Mouse (Mus musculus) lung, adult 2 months (tissue): ENCODE data around the gene Mid1. TPM values are rescaled to one million over a fixed set of nuclear protein-coding genes. Genes with fewer than 3 reads are reported as not detected.
"Not testable (repeated sequence)": the region's sequence is repeated elsewhere in the genome, so short reads cannot be mapped to it uniquely, and the experiment has no call there.

ENCODE experiments used
- DNase-seq: peaks from one replicate; pipeline ENCODE4 v3.0.0; 2022
- H3K4me1 ChIP-seq: fragments of 200-500 bp; 2 replicates; pipeline ENCODE4 v1.6.1; 2011; ENCODE audit warnings: low read length; ENCODE audit not compliant: control insufficient read depth, insufficient read depth
- H3K4me3 ChIP-seq: fragments of 200-500 bp; replicated peaks from 2 replicates; pipeline ENCODE3; 2011; ENCODE audit warnings: low read depth, mild to moderate bottlenecking, control low read depth, low read length; ENCODE audit errors: extremely low read depth
- WGBS: fragments of 180-500 bp; shearing (Covaris S2); methylation state at CpG from one replicate; pipeline ENCODE4 v1.1.7; 2018; 5-methylcytosine and 5-hydroxymethylcytosine counted together
- polyA plus RNA-seq: library from polyadenylated mRNA; depleted of rRNA; stranded (reverse); fragments of >200 nt; gene quantifications from 2 replicates; pipeline ENCODE4 v1.2.3, GENCODE M21; 2012; rRNA removed

Gene Mid1
- polyA plus RNA-seq, 1 experiment, result 9.6 TPM

DNA sequence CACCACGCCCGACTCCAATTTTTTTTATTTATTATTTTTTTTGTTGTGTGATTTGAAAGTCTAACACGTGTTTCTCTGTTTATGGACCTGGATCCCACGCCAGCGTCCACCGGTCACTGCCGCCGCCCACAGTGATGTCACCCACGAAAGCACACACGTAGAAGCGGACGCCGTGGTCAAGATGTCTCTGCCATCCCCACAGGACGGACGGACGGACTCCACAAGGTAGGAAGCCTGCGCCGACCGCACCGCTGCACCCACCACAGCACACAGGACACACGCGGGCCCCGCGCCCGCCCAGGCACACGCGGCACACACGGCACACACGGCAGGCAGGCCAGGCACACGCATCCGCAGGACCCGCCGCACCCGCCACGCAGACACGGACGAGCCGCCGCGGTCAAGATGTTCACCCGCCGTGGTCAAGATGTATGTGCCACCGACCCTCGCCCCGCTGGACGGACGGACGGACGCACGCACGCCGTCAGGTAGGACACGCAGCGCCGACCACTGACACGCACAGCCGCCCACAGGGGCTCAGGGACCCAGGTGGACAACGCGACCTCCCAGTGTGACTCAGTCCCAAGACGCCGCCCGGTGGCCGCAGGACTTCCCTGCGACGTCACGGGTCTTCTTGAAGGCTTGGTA, 333.7 kb downstream of the Mid1 start:
- not testable (repeated sequence) for H3K4me3 ChIP-seq, DNase-seq, H3K4me1 ChIP-seq
- WGBS, result 84% methylated on average over 66 of the region's 66 CpGs

DNA sequence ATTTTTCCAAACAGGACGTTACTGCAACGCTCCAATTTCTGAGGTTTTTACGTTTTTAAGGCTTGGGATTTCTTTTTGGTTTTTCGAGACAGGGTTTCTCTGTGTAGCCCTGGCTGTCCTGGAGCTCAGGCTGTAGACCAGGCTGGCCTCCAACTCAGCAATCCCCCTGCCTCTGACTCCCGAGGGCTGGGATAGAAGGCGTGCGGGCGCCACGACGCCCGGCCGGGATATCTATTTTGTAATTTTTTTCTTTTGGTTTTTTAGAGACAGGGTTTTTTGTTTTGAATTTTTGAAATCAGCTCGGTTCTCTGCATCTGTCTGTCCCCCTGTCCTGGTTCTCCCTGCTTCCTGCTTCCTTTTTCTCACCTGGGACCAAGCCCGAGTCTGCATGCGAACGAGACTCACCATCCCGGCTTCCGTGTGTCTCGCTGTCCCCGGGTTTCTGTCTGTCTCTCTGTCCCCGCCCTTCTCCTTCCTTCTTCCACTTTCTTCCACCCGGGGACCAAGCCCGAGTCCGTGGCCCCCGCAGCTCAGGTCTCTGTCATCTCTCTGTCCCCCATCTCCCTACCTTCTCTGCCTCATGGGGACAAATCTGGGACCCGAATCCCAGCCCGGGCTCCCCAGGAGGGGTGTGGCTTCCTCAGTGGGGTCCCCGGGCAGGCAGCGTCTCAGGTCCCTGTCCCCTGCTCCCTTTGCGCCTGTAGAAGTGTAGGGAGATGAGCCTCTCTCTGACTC, 334.4 kb downstream of the Mid1 start:
- not testable (repeated sequence) for H3K4me1 ChIP-seq, H3K4me3 ChIP-seq, DNase-seq
- WGBS, result 83% methylated on average over 30 of the region's 30 CpGs

DNA sequence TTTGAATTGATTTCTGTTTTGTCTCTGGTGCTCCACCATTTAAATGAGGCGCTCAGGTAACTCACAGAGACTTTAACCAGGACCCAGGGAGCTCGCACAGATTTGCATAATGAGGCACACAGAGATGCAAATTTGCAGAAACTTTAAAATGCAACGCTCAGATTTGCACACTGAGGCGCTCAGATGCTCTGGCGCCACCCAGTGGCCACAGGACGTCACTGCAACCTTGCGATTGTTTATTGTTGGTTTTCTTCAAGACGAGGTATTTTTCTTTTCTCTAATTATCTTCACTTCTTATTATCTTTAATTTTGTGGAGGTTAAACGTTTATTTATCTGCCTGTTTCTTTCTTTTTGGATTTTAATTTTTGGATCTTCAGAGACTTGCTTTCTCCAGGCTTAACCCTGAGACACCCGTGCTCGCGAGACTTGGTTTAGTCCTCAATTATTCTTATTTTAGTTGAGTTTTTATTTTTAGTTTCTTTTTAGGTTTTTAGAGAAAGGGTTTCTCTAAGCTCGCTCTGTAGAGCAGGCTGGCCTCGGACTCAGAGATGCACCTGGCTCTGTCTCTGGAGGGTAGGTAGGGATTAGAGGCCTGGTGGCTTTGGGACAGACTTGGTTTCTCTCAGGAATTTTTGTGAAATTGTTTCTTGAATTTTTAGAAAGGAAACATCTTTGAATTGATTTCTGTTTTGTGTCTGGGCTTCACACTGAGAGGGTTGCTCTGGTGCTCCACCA, 335.1 kb downstream of the Mid1 start:
- peak; percentile 95 for DNase-seq
- not testable (repeated sequence) for H3K4me3 ChIP-seq, H3K4me1 ChIP-seq
- WGBS, result 51% methylated on average over 14 of the region's 14 CpGs

DNA sequence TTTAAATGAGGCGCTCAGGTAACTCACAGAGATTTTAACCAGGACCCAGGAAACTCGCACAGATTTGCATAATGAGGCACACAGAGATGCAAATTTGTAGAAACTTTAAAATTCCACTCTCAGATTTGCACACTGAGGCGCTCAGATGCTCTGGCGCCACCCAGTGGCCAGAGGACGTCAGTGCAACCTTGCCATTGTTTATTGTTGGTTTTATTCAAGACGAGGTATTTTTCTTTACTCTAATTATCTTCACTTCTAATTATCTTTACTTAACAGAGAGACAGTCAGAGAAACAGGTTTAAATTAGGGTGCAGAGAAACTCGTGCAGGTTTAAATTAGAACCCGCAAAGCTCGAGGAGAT, 335.7 kb downstream of the Mid1 start:
- WGBS, result 39% methylated on average over 9 of the region's 9 CpGs
- not testable (repeated sequence) for H3K4me1 ChIP-seq, DNase-seq, H3K4me3 ChIP-seq

DNA sequence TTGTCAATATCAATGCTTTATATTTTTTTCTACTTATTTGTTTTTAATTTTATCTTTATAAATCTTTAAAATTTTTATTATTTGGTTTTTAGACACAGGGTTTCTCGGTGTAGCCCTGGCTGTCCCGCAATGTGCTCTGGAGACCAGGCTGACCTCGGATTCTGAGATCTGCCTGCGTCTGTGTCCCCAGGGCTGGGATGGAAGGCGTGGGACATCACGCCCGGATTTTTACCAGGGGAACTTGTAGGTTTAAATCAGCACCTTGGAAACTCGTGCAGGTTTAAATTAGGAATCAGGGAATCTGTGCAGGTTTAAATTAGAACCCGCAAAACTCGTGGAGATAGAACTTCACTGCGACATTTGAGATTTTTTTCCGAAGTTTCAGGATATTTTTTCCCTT, 336.2 kb downstream of the Mid1 start:
- not testable (repeated sequence) for H3K4me3 ChIP-seq, H3K4me1 ChIP-seq, DNase-seq
- WGBS, result 77% methylated on average over 12 of the region's 12 CpGs

DNA sequence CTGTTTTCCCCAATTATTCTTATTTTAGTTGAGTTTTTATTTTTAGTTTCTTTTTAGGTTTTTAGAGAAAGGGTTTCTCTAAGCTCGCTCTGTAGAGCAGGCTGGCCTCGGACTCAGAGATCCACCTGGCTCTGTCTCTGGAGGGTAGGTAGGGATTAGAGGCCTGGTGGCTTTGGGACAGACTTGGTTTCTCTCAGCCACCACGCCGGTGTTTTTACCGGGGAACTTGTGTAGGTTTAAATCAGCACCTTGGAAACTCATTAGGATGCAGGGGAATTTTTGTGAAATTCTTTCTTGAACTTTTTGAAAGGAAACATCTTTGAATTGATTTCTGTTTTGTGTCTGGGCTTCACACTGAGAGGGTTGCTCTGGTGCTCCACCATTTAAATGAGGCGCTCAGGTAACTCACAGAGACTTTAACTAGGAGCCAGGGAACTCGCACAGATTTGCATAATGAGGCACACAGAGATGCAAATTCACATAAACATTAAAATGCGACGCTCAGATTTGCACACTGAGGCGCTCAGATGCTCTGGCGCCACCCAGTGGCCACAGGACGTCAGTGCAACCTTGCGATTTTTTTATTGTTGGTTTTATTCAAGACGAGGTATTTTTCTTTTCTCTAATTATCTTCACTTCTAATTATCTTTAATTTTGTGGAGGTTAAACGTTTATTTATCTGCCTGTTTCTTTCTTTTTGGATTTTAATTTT, 336.9 kb downstream of the Mid1 start:
- not testable (repeated sequence) for DNase-seq, H3K4me1 ChIP-seq, H3K4me3 ChIP-seq
- 44% methylated on average over 15 of the region's 15 CpGs for WGBS

Other genes with a start within 250 kb of the Mid1 start
- gene 4933400A11Rik, start 94.4 kb downstream of the Mid1 start, polyA plus RNA-seq, result not detected in 2 replicates